Mouse (Mus musculus) effector memory CD4-positive, alpha-beta T cell, adult 5 months (primary cell): ENCODE results near the gene Nr1h4. TPM values are rescaled to one million over a fixed set of nuclear protein-coding genes. Genes with fewer than 3 reads are reported as not detected.

Experiments
- polyA plus RNA-seq: library from polyadenylated mRNA; unstranded; fragments of 100-300 nt; shearing (Covaris generic); gene quantifications from one replicate; pipeline ENCODE4 v1.2.1, GENCODE M21; 2017

The Nr1h4 gene
- polyA plus RNA-seq = not detected

GRCm38 (mm10) chr10:89532929-89533727 is at the start of gene Nr1h4:
Gene Nr1h4 (minus strand): TSS chr10:89533585.

GRCm38 (mm10) chr10:89443623-89444151 is 89.7 kb downstream of the Nr1h4 start, which contains the start of gene Gas2l3:
Gene Gas2l3 (minus strand): TSS chr10:89443967.

Other genes starting within 250 kb of the Nr1h4 start
- not detected for gene Ano4, start 188.8 kb downstream of the Nr1h4 start, polyA plus RNA-seq
- gene Gas2l3, start 89.6 kb downstream of the Nr1h4 start, polyA plus RNA-seq = 0.32 TPM
- not detected for gene Slc17a8, start 87.7 kb upstream of the Nr1h4 start, polyA plus RNA-seq
- gene Scyl2, start 152.7 kb upstream of the Nr1h4 start, polyA plus RNA-seq = 30.6 TPM
- 18.6 TPM for gene Actr6, start 198.7 kb upstream of the Nr1h4 start, polyA plus RNA-seq
- 63.1 TPM for gene Uhrf1bp1l, start 211.4 kb upstream of the Nr1h4 start, polyA plus RNA-seq